Mouse (Mus musculus) E14TG2a.4 (cell line): ENCODE results near the gene 1600012H06Rik.
"Not testable (repeated sequence)": the region's sequence is repeated elsewhere in the genome, so short reads cannot be mapped to it uniquely, and the experiment has no call there.

ENCODE experiments used
- H3K27me3 ChIP-seq: 2 replicates; pipeline ENCODE4 v1.6.1; 2014; ENCODE audit warnings: low read length, control low read depth; ENCODE audit not compliant: insufficient read depth
- H3K36me3 ChIP-seq: 2 replicates; pipeline ENCODE4 v1.6.1; 2014; ENCODE audit warnings: low read length, control low read depth; ENCODE audit not compliant: insufficient read depth
- H3K4me1 ChIP-seq: replicated peaks from 2 replicates; pipeline ENCODE4 v1.6.1; 2014; ENCODE audit warnings: low read depth, low read length, control low read depth
- H3K4me3 ChIP-seq: replicated peaks from 2 replicates; pipeline ENCODE4 v1.5.1; 2014; ENCODE audit warnings: mild to moderate bottlenecking, low read length
- H3K9me3 ChIP-seq: 2 replicates; pipeline ENCODE4 v1.6.1; 2014; ENCODE audit warnings: low read length, control low read depth

Gene 1600012H06Rik

DNA sequence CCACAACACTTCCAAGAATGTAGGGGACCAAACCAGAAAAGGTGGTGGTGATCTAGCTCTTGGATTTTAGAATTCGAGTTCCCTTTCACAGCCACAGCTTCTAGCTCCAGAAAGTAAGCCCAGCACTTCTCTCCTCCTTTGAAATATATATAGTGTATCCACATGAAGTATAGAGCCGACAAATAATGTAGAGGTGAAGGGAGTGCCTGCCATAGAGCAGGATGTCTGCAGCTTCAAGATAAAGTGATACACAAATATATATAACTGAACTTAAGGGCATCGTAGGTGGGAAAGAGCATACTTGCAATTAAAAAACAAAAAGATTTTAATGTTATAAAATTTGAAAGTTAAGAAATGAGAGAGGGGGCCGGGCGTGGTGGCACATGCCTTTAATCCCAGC is 51.2 kb downstream of the 1600012H06Rik start:
- H3K36me3 ChIP-seq, H3K4me1 ChIP-seq, H3K27me3 ChIP-seq, H3K4me3 ChIP-seq, H3K9me3 ChIP-seq: not testable (repeated sequence)

- not testable (repeated sequence) for H3K36me3 ChIP-seq, H3K4me3 ChIP-seq, H3K9me3 ChIP-seq, H3K4me1 ChIP-seq, H3K27me3 ChIP-seq
These were observed 57.1 kb downstream of the 1600012H06Rik start for GRCm38 (mm10) chr17:15000047-15000446.

DNA sequence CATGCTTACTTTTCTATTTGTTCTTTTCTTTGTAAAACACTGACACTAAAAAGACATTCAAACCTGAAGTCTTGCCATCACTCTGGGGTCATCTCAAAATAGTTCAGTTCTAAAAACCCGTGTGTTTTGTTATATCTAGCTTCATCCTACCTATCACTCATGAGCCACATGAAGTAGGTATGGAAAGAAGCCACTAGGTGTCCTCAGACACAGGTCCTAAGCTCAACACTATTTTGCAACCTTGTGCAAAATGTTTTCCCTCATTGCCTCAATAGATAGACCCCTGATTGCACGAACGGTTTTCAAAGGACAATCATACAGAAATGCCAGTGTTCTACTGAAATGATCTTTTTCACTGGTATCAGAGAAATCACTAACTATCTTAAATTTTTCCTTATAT is 66.1 kb downstream of the 1600012H06Rik start:
- H3K4me1 ChIP-seq, H3K36me3 ChIP-seq, H3K9me3 ChIP-seq, H3K27me3 ChIP-seq, H3K4me3 ChIP-seq: not testable (repeated sequence)
